Mouse (Mus musculus): ENCODE data around the gene Stk32c.

GRCm38 (mm10) chr7:139212754-139213745, at the start of gene Stk32c, which contains the start of gene Lrrc27:
- TF ChIP-seq CTCF (IDR thresholded peaks at IDR 0.05; ENCODE audit: extremely low read depth, insufficient read depth, low read length) (no peak), POLR2A (IDR thresholded peaks at IDR 0.05; ENCODE audit: extremely low read depth, insufficient read depth, low read length) (peak; percentile 69; the same call in 1 of the 2 replicates)
